Mouse (Mus musculus) CH12.LX (cell line): ENCODE measurements around the gene Myrip. TPM values are rescaled to one million over a fixed set of nuclear protein-coding genes. Genes with fewer than 3 reads are reported as not detected.

Experiments
- DNase-seq: peaks from one replicate; pipeline ENCODE4 v3.0.0-alpha.2; 2013; ENCODE audit errors: extremely low read depth
- H3K27ac ChIP-seq: 2 replicates; pipeline ENCODE4 v1.5.1; 2012; ENCODE audit warnings: low read depth, mild to moderate bottlenecking, control low read depth, moderate library complexity; ENCODE audit not compliant: insufficient read depth
- H3K27me3 ChIP-seq: replicated peaks from 2 replicates; pipeline ENCODE3; 2012; ENCODE audit warnings: inconsistent platforms
- H3K36me3 ChIP-seq, 2 experiments: replicated peaks in 1 of 2; 2 replicates each; pipeline versions ENCODE3 to v1.6.1; 2012; ENCODE audit warnings: inconsistent platforms in 1 of 2, low read length in 1 of 2, mild to moderate bottlenecking in 1 of 2, mixed read lengths in 1 of 2, moderate library complexity in 1 of 2; ENCODE audit not compliant: control insufficient read depth in 1 of 2, insufficient read depth in 1 of 2
- H3K4me1 ChIP-seq, 2 experiments: 2 replicates each; pipeline ENCODE4 v1.6.1; 2012; ENCODE audit warnings: inconsistent platforms in 1 of 2, moderate library complexity in 1 of 2; ENCODE audit not compliant: insufficient read depth in 2 of 2, control insufficient read depth in 1 of 2
- H3K4me2 ChIP-seq: 2 replicates; pipeline ENCODE4 v1.6.1; 2012; ENCODE audit warnings: low read depth, mild to moderate bottlenecking, control low read depth; ENCODE audit not compliant: poor library complexity, insufficient read depth, severe bottlenecking
- H3K4me3 ChIP-seq, 3 experiments: fragments of 150-350 bp in 1 of 3; sonication (generic) in 1 of 3; replicated peaks in 1 of 3; 2 replicates each; pipeline versions ENCODE3 to v1.5.1; 2011 to 2012; ENCODE audit warnings: low read depth in 2 of 3, low read length in 2 of 3, mild to moderate bottlenecking in 2 of 3, moderate library complexity in 2 of 3, control low read depth in 1 of 3, improper control_type of control experiment in 1 of 3, inconsistent platforms in 1 of 3, mixed read lengths in 1 of 3; ENCODE audit not compliant: poor library complexity in 1 of 3
- H3K79me2 ChIP-seq: replicated peaks from 2 replicates; pipeline ENCODE4 v1.6.1; 2012; ENCODE audit warnings: mild to moderate bottlenecking, moderate library complexity; ENCODE audit not compliant: control insufficient read depth, poor library complexity, insufficient read depth, severe bottlenecking; ENCODE audit errors: extremely low read depth
- H3K9ac ChIP-seq: 2 replicates; pipeline ENCODE4 v1.6.1; 2012; ENCODE audit warnings: low read depth, mild to moderate bottlenecking, control low read depth, moderate library complexity; ENCODE audit not compliant: insufficient read depth
- H3K9me3 ChIP-seq: replicated peaks from 2 replicates; pipeline ENCODE3; 2012; ENCODE audit warnings: low read length, inconsistent platforms, mixed read lengths
- CHD1 ChIP-seq: IDR thresholded peaks from 2 replicates; pipeline ENCODE4 v1.6.1; 2012; ENCODE audit warnings: low read depth, low read length, improper control_type of control experiment, inconsistent platforms
- CHD2 ChIP-seq: IDR thresholded peaks from 2 replicates; pipeline ENCODE4 v1.6.1; 2011; ENCODE audit warnings: low read length, improper control_type of control experiment
- CTCF ChIP-seq, 2 experiments: IDR thresholded peaks in 1 of 2; conservative IDR thresholded peaks in 1 of 2; 2 replicates each; pipeline ENCODE4 v1.5.1; 2011 to 2012; ENCODE audit warnings: low read depth in 2 of 2, low read length in 2 of 2, improper control_type of control experiment in 1 of 2, inconsistent platforms in 1 of 2, mild to moderate bottlenecking in 1 of 2, moderate library complexity in 1 of 2
- ETS1 ChIP-seq: conservative IDR thresholded peaks from 2 replicates; pipeline ENCODE4 v1.6.1; 2012; ENCODE audit warnings: low read depth, mild to moderate bottlenecking, inconsistent platforms, low read length, improper control_type of control experiment, moderate library complexity
- GABPA ChIP-seq: IDR thresholded peaks from 2 replicates; pipeline ENCODE4 v1.6.1; 2012; ENCODE audit warnings: low read depth, low read length, improper control_type of control experiment, inconsistent platforms; ENCODE audit not compliant: insufficient replicate concordance
- IRF4 ChIP-seq: IDR thresholded peaks from 2 replicates; pipeline ENCODE4 v1.6.1; 2014; ENCODE audit warnings: low read depth, mild to moderate bottlenecking, inconsistent platforms, low read length, improper control_type of control experiment
- JUN ChIP-seq: IDR thresholded peaks from 2 replicates; pipeline ENCODE4 v1.6.1; 2011; ENCODE audit warnings: low read depth, mild to moderate bottlenecking, low read length, improper control_type of control experiment, moderate library complexity; ENCODE audit not compliant: insufficient read depth
- KAT2A ChIP-seq: IDR thresholded peaks from 2 replicates; pipeline ENCODE4 v1.6.1; 2012; ENCODE audit warnings: low read length, improper control_type of control experiment, inconsistent platforms; ENCODE audit not compliant: insufficient replicate concordance
- MAFK ChIP-seq: IDR thresholded peaks from 2 replicates; pipeline ENCODE4 v1.6.1; 2011; ENCODE audit warnings: low read length, improper control_type of control experiment; ENCODE audit not compliant: insufficient replicate concordance
- MAX ChIP-seq: IDR thresholded peaks from 2 replicates; pipeline ENCODE4 v1.6.1; 2011; ENCODE audit warnings: low read length, improper control_type of control experiment
- MAZ ChIP-seq: IDR thresholded peaks from 2 replicates; pipeline ENCODE4 v1.6.1; 2012; ENCODE audit warnings: low read depth, mild to moderate bottlenecking, inconsistent platforms, low read length, improper control_type of control experiment, moderate library complexity
- MXI1 ChIP-seq: IDR thresholded peaks from 2 replicates; pipeline ENCODE4 v1.6.1; 2011; ENCODE audit warnings: mild to moderate bottlenecking, low read depth, low read length, improper control_type of control experiment
- NRF1 ChIP-seq: IDR thresholded peaks from 2 replicates; pipeline ENCODE4 v1.6.1; 2014; ENCODE audit warnings: low read depth, mild to moderate bottlenecking, inconsistent platforms, low read length, improper control_type of control experiment, moderate library complexity
- PAX5 ChIP-seq: IDR thresholded peaks from 2 replicates; pipeline ENCODE4 v1.6.1; 2012; ENCODE audit warnings: low read length, inconsistent platforms, mixed read lengths
- POLR2A ChIP-seq: IDR thresholded peaks from 2 replicates; pipeline ENCODE4 v1.6.1; 2011; ENCODE audit warnings: low read depth, mild to moderate bottlenecking, improper control_type of control experiment, low read length
- POLR2AphosphoS2 ChIP-seq: IDR thresholded peaks from 2 replicates; pipeline ENCODE4 v1.6.1; 2011; ENCODE audit warnings: low read depth, low read length, improper control_type of control experiment
- RAD21 ChIP-seq: IDR thresholded peaks from 2 replicates; pipeline ENCODE4 v1.6.1; 2011; ENCODE audit warnings: low read depth, mild to moderate bottlenecking, low read length, improper control_type of control experiment, moderate library complexity
- RCOR1 ChIP-seq: conservative IDR thresholded peaks from 2 replicates; pipeline ENCODE4 v1.6.1; 2012; ENCODE audit warnings: low read depth, mild to moderate bottlenecking, inconsistent platforms, low read length, improper control_type of control experiment
- TBP ChIP-seq: conservative IDR thresholded peaks from 2 replicates; pipeline ENCODE4 v1.6.1; 2011; ENCODE audit warnings: low read depth, low read length, improper control_type of control experiment
- TCF12 ChIP-seq: IDR thresholded peaks from 2 replicates; pipeline ENCODE4 v1.6.1; 2014; ENCODE audit warnings: low read depth, mild to moderate bottlenecking, inconsistent platforms, low read length, improper control_type of control experiment
- USF1 ChIP-seq: IDR thresholded peaks from 2 replicates; pipeline ENCODE4 v1.6.1; 2014; ENCODE audit warnings: low read depth, mild to moderate bottlenecking, inconsistent platforms, low read length, improper control_type of control experiment
- USF2 ChIP-seq: conservative IDR thresholded peaks from 2 replicates; pipeline ENCODE4 v1.6.1; 2011; ENCODE audit warnings: low read depth, low read length, improper control_type of control experiment
- ZC3H11A ChIP-seq: IDR thresholded peaks from 2 replicates; pipeline ENCODE4 v1.6.1; 2012; ENCODE audit warnings: low read depth, mild to moderate bottlenecking, inconsistent platforms, low read length, improper control_type of control experiment
- ZMIZ1 ChIP-seq: IDR thresholded peaks from 2 replicates; pipeline ENCODE4 v1.6.1; 2012; ENCODE audit warnings: low read depth, mild to moderate bottlenecking, inconsistent platforms, low read length, improper control_type of control experiment
- ZNF384 ChIP-seq: IDR thresholded peaks from 2 replicates; pipeline ENCODE4 v1.6.1; 2012; ENCODE audit warnings: low read depth, low read length, improper control_type of control experiment, inconsistent platforms
- dilution Hi-C: fragments of 300-500 bp; cut with MboI; formaldehyde crosslinking; loops from 2 replicates; pipeline ENCODE4 v1.14.3; 2020; ENCODE audit warnings: low sequenced_read_pairs; ENCODE audit not compliant: extremely low pct_unique_long_range_greater_than_20kb, extremely low pct_ligation_motif_present
- in situ Hi-C: fragments of 300-500 bp; cut with MboI; formaldehyde crosslinking; loops from 3 replicates; pipeline ENCODE4 v1.14.3; 2019; ENCODE audit warnings: low sequenced_read_pairs, low pct_ligation_motif_present, low pct_unique_long_range_greater_than_20kb, mixed read lengths
- polyA plus RNA-seq: library from polyadenylated mRNA; unstranded; fragments of >175 nt; gene quantifications from 2 replicates; pipeline ENCODE4 v1.2.1, GENCODE M21; 2012; ENCODE audit warnings: low read depth; ENCODE audit not compliant: insufficient read length
- total RNA-seq, 2 experiments: library from RNA; depleted of rRNA; stranded (reverse); fragments of 300-350 nt in 1 of 2; fragments of >200 nt in 1 of 2; gene quantifications; 2 replicates each; pipeline ENCODE4 v1.2.3; 2012 to 2014

The Myrip gene
- total and polyA plus RNA-seq, 3 experiments, result not detected

DNA sequence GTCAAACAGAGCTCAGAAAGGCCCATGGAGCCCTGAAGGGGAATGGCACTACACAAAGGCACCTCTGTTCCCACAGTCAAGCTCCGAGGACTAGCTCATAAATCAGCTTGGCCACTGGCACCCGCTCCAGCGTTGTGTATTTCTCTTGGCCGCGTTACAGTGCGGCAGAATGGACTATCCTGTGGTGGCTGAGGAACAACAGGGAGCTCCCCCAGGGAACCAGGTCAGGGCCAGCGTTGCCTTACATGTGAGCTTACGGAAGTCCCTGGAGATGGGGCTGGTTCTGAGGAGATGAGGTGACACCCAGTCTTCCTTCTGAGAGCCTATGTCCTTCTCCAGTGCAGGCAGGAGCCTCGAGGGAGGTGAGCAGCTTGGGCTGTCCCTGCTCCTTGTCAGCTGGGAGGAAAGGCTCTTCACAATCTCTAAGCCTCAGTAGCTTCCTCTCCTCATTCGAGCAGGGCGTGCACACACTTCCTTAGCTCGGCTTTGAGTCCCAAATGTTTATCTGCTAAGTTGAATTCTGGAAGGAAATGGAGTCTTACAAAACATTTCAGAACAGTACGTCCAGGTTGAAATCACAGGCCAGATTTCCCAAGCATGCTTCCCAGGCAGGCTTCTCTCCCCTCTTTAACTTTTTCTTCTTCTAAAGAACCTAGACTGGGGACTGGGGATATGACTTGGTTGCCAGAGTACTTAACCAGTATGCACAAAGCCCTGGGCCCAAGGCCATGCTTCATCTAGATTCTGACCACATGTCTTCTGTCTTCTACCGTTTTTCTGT lies 59.3 kb downstream of the Myrip start:
- no peaks in the 10 kb centered on the region for H3K36me3 ChIP-seq
- in situ Hi-C loops, result no loop called here
- no peak for DNase-seq
- H3K4me2 ChIP-seq, result no peak overlapping the region
- dilution Hi-C loops, result no loop called here
- peaks cover 2% of the 10 kb centered on the region for H3K9me3 ChIP-seq
- H3K4me3 ChIP-seq, result no peak overlapping the region
- H3K4me1 ChIP-seq, result peaks cover 4 to 9% of the 10 kb centered on the region in 2 experiments
- TF ChIP-seq MAFK, result no peak
- no peak for TF ChIP-seq KAT2A
- TF ChIP-seq CTCF (conservative IDR thresholded peaks at IDR 0.05 in 1 of 2, IDR thresholded peaks at IDR 0.05 in 1 of 2; ENCODE audit: low read depth in 2 of 2, low read length in 2 of 2), result no peak
- TF ChIP-seq ZC3H11A, result no peak
- H3K79me2 ChIP-seq, result no peaks in the 10 kb centered on the region
- H3K27ac ChIP-seq, result no peak overlapping the region
- H3K27me3 ChIP-seq, result no peaks in the 10 kb centered on the region
- no peak overlapping the region for H3K9ac ChIP-seq

DNA sequence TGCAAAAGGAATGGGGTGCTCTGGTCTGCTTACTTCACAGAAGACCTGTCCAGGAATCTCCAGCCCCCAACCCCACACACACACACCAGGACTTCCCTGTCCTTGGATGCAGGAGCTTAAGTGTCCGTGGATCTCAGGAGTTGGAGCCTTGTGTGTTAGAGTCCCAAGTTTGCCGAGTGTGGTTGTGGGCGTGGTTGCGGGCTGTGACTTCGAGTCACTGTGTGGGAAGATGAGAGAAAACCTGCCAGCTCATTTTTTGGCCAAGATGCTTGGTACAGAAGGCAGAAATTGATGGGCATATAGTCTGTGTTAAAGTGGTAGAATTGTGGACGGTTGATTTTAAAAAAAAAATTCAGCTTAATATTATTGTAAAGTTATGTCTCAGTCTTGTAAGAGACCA lies 60.3 kb downstream of the Myrip start:
- H3K36me3 ChIP-seq, result no peaks in the 10 kb centered on the region

DNA sequence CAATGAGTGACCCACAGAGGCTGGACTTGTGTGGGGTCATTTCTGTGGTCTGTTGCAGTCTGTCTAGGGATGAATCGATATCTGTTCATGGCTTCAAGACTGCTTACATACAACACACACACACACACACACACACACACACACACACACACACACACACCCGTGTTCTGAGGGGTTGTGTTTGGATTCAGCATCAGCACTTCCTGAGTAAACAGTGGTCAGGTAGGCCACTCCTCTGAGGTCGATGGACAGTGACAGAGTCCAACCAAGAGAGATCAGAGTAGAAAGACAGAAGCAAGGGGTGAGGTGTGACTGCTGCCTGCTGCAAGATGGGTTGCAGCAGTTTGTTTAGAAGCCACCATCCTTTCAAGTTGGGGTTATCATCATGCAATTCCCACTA lies 61.4 kb downstream of the Myrip start:
- dilution Hi-C loops, result no loop called here
- no peak overlapping the region for H3K27ac ChIP-seq
- H3K36me3 ChIP-seq, result no peaks in the 10 kb centered on the region
- H3K4me2 ChIP-seq, result no peak overlapping the region
- no peak for DNase-seq
- no peaks in the 10 kb centered on the region for H3K9me3 ChIP-seq
- no peaks in the 10 kb centered on the region for H3K79me2 ChIP-seq
- no peak overlapping the region for H3K9ac ChIP-seq
- H3K4me3 ChIP-seq, result no peak overlapping the region
- no peaks in the 10 kb centered on the region for H3K27me3 ChIP-seq
- H3K4me1 ChIP-seq, result no peaks in the 10 kb centered on the region
- in situ Hi-C loops, result no loop called here
- TF ChIP-seq NRF1, result no peak
- no peak for TF ChIP-seq MXI1
- no peak for TF ChIP-seq USF2
- TF ChIP-seq RAD21, result no peak
- TF ChIP-seq TCF12, result no peak
- TF ChIP-seq PAX5, result no peak
- no peak for TF ChIP-seq KAT2A
- no peak for TF ChIP-seq POLR2A
- TF ChIP-seq MAZ, result no peak
- no peak for TF ChIP-seq USF1
- no peak for TF ChIP-seq JUN
- TF ChIP-seq GABPA, result no peak
- TF ChIP-seq ZNF384, result no peak
- no peak for TF ChIP-seq CHD2
- no peak for TF ChIP-seq ETS1
- no peak for TF ChIP-seq RCOR1
- TF ChIP-seq CTCF (conservative IDR thresholded peaks at IDR 0.05 in 1 of 2, IDR thresholded peaks at IDR 0.05 in 1 of 2; ENCODE audit: low read depth in 2 of 2, low read length in 2 of 2), result no peak

More for the DNA sequence above, 60.3 kb downstream of the Myrip start:
- Histone ChIP-seq H3K9me3 (no peaks in the 10 kb centered on the region), H3K79me2 (no peaks in the 10 kb centered on the region), H3K27me3 (no peaks in the 10 kb centered on the region), H3K4me3 (no peak overlapping the region), H3K4me1 (peaks cover 0 to 1% of the 10 kb centered on the region in 2 experiments; a peak in 2 of 4 replicates), H3K9ac (no peak overlapping the region), H3K27ac (no peak overlapping the region), H3K4me2 (no peak overlapping the region)
- dilution Hi-C loops, result no loop called here
- in situ Hi-C loops, result no loop called here
- no peak for TF ChIP-seq TCF12
- TF ChIP-seq ZNF384, result no peak
- no peak for TF ChIP-seq ZC3H11A
- no peak for TF ChIP-seq USF1
- TF ChIP-seq MXI1, result no peak
- no peak for TF ChIP-seq IRF4
- TF ChIP-seq ZMIZ1, result no peak
- TF ChIP-seq TBP, result no peak
- TF ChIP-seq GABPA, result no peak
- TF ChIP-seq CTCF (conservative IDR thresholded peaks at IDR 0.05 in 1 of 2, IDR thresholded peaks at IDR 0.05 in 1 of 2; ENCODE audit: low read depth in 2 of 2, low read length in 2 of 2), result no peak
- TF ChIP-seq POLR2AphosphoS2, result no peak
- no peak for TF ChIP-seq MAZ
- no peak for TF ChIP-seq NRF1
- no peak for TF ChIP-seq MAX
- TF ChIP-seq PAX5, result no peak
- no peak for TF ChIP-seq CHD1
- DNase-seq, result no peak
